Mouse (Mus musculus) CH12.LX (cell line): ENCODE measurements around the gene Flt1. TPM values are rescaled to one million over a fixed set of nuclear protein-coding genes. Genes with fewer than 3 reads are reported as not detected.

ENCODE experiments used
- DNase-seq: peaks from one replicate; pipeline ENCODE4 v3.0.0-alpha.2; 2013; ENCODE audit errors: extremely low read depth
- H3K27ac ChIP-seq: 2 replicates; pipeline ENCODE4 v1.5.1; 2012; ENCODE audit warnings: low read depth, mild to moderate bottlenecking, control low read depth, moderate library complexity; ENCODE audit not compliant: insufficient read depth
- H3K27me3 ChIP-seq: replicated peaks from 2 replicates; pipeline ENCODE3; 2012; ENCODE audit warnings: inconsistent platforms
- H3K36me3 ChIP-seq, 2 experiments: replicated peaks in 1 of 2; 2 replicates each; pipeline versions ENCODE3 to v1.6.1; 2012; ENCODE audit warnings: inconsistent platforms in 1 of 2, low read length in 1 of 2, mild to moderate bottlenecking in 1 of 2, mixed read lengths in 1 of 2, moderate library complexity in 1 of 2; ENCODE audit not compliant: control insufficient read depth in 1 of 2, insufficient read depth in 1 of 2
- H3K4me1 ChIP-seq, 2 experiments: 2 replicates each; pipeline ENCODE4 v1.6.1; 2012; ENCODE audit warnings: inconsistent platforms in 1 of 2, moderate library complexity in 1 of 2; ENCODE audit not compliant: insufficient read depth in 2 of 2, control insufficient read depth in 1 of 2
- H3K4me2 ChIP-seq: 2 replicates; pipeline ENCODE4 v1.6.1; 2012; ENCODE audit warnings: low read depth, mild to moderate bottlenecking, control low read depth; ENCODE audit not compliant: poor library complexity, insufficient read depth, severe bottlenecking
- H3K4me3 ChIP-seq, 3 experiments: fragments of 150-350 bp in 1 of 3; sonication (generic) in 1 of 3; replicated peaks in 1 of 3; 2 replicates each; pipeline versions ENCODE3 to v1.5.1; 2011 to 2012; ENCODE audit warnings: low read depth in 2 of 3, low read length in 2 of 3, mild to moderate bottlenecking in 2 of 3, moderate library complexity in 2 of 3, control low read depth in 1 of 3, improper control_type of control experiment in 1 of 3, inconsistent platforms in 1 of 3, mixed read lengths in 1 of 3; ENCODE audit not compliant: poor library complexity in 1 of 3
- H3K79me2 ChIP-seq: replicated peaks from 2 replicates; pipeline ENCODE4 v1.6.1; 2012; ENCODE audit warnings: mild to moderate bottlenecking, moderate library complexity; ENCODE audit not compliant: control insufficient read depth, poor library complexity, insufficient read depth, severe bottlenecking; ENCODE audit errors: extremely low read depth
- H3K9ac ChIP-seq: 2 replicates; pipeline ENCODE4 v1.6.1; 2012; ENCODE audit warnings: low read depth, mild to moderate bottlenecking, control low read depth, moderate library complexity; ENCODE audit not compliant: insufficient read depth
- H3K9me3 ChIP-seq: replicated peaks from 2 replicates; pipeline ENCODE3; 2012; ENCODE audit warnings: low read length, inconsistent platforms, mixed read lengths
- CHD2 ChIP-seq: IDR thresholded peaks from 2 replicates; pipeline ENCODE4 v1.6.1; 2011; ENCODE audit warnings: low read length, improper control_type of control experiment
- CTCF ChIP-seq, 2 experiments: IDR thresholded peaks in 1 of 2; conservative IDR thresholded peaks in 1 of 2; 2 replicates each; pipeline ENCODE4 v1.5.1; 2011 to 2012; ENCODE audit warnings: low read depth in 2 of 2, low read length in 2 of 2, improper control_type of control experiment in 1 of 2, inconsistent platforms in 1 of 2, mild to moderate bottlenecking in 1 of 2, moderate library complexity in 1 of 2
- ELF1 ChIP-seq: IDR thresholded peaks from 2 replicates; pipeline ENCODE4 v1.6.1; 2014; ENCODE audit warnings: low read depth, mild to moderate bottlenecking, inconsistent platforms, low read length, improper control_type of control experiment
- ETS1 ChIP-seq: conservative IDR thresholded peaks from 2 replicates; pipeline ENCODE4 v1.6.1; 2012; ENCODE audit warnings: low read depth, mild to moderate bottlenecking, inconsistent platforms, low read length, improper control_type of control experiment, moderate library complexity
- HCFC1 ChIP-seq: IDR thresholded peaks from 2 replicates; pipeline ENCODE4 v1.6.1; 2012; ENCODE audit warnings: low read depth, mild to moderate bottlenecking, inconsistent platforms, low read length, improper control_type of control experiment
- IRF4 ChIP-seq: IDR thresholded peaks from 2 replicates; pipeline ENCODE4 v1.6.1; 2014; ENCODE audit warnings: low read depth, mild to moderate bottlenecking, inconsistent platforms, low read length, improper control_type of control experiment
- JUN ChIP-seq: IDR thresholded peaks from 2 replicates; pipeline ENCODE4 v1.6.1; 2011; ENCODE audit warnings: low read depth, mild to moderate bottlenecking, low read length, improper control_type of control experiment, moderate library complexity; ENCODE audit not compliant: insufficient read depth
- KAT2A ChIP-seq: IDR thresholded peaks from 2 replicates; pipeline ENCODE4 v1.6.1; 2012; ENCODE audit warnings: low read length, improper control_type of control experiment, inconsistent platforms; ENCODE audit not compliant: insufficient replicate concordance
- MAX ChIP-seq: IDR thresholded peaks from 2 replicates; pipeline ENCODE4 v1.6.1; 2011; ENCODE audit warnings: low read length, improper control_type of control experiment
- MAZ ChIP-seq: IDR thresholded peaks from 2 replicates; pipeline ENCODE4 v1.6.1; 2012; ENCODE audit warnings: low read depth, mild to moderate bottlenecking, inconsistent platforms, low read length, improper control_type of control experiment, moderate library complexity
- MXI1 ChIP-seq: IDR thresholded peaks from 2 replicates; pipeline ENCODE4 v1.6.1; 2011; ENCODE audit warnings: mild to moderate bottlenecking, low read depth, low read length, improper control_type of control experiment
- NELFE ChIP-seq: IDR thresholded peaks from 2 replicates; pipeline ENCODE4 v1.6.1; 2011; ENCODE audit warnings: low read depth, low read length, improper control_type of control experiment
- PAX5 ChIP-seq: IDR thresholded peaks from 2 replicates; pipeline ENCODE4 v1.6.1; 2012; ENCODE audit warnings: low read length, inconsistent platforms, mixed read lengths
- POLR2AphosphoS2 ChIP-seq: IDR thresholded peaks from 2 replicates; pipeline ENCODE4 v1.6.1; 2011; ENCODE audit warnings: low read depth, low read length, improper control_type of control experiment
- RAD21 ChIP-seq: IDR thresholded peaks from 2 replicates; pipeline ENCODE4 v1.6.1; 2011; ENCODE audit warnings: low read depth, mild to moderate bottlenecking, low read length, improper control_type of control experiment, moderate library complexity
- RCOR1 ChIP-seq: conservative IDR thresholded peaks from 2 replicates; pipeline ENCODE4 v1.6.1; 2012; ENCODE audit warnings: low read depth, mild to moderate bottlenecking, inconsistent platforms, low read length, improper control_type of control experiment
- SIN3A ChIP-seq: IDR thresholded peaks from 2 replicates; pipeline ENCODE4 v1.6.1; 2012; ENCODE audit warnings: low read length, improper control_type of control experiment, inconsistent platforms
- SMC3 ChIP-seq: IDR thresholded peaks from 2 replicates; pipeline ENCODE4 v1.6.1; 2011; ENCODE audit warnings: low read depth, low read length, improper control_type of control experiment
- USF2 ChIP-seq: conservative IDR thresholded peaks from 2 replicates; pipeline ENCODE4 v1.6.1; 2011; ENCODE audit warnings: low read depth, low read length, improper control_type of control experiment
- ZC3H11A ChIP-seq: IDR thresholded peaks from 2 replicates; pipeline ENCODE4 v1.6.1; 2012; ENCODE audit warnings: low read depth, mild to moderate bottlenecking, inconsistent platforms, low read length, improper control_type of control experiment
- ZKSCAN1 ChIP-seq: IDR thresholded peaks from 2 replicates; pipeline ENCODE4 v1.6.1; 2012; ENCODE audit warnings: low read depth, inconsistent platforms, low read length, improper control_type of control experiment, borderline replicate concordance
- dilution Hi-C: fragments of 300-500 bp; cut with MboI; formaldehyde crosslinking; loops from 2 replicates; pipeline ENCODE4 v1.14.3; 2020; ENCODE audit warnings: low sequenced_read_pairs; ENCODE audit not compliant: extremely low pct_unique_long_range_greater_than_20kb, extremely low pct_ligation_motif_present
- in situ Hi-C: fragments of 300-500 bp; cut with MboI; formaldehyde crosslinking; loops from 3 replicates; pipeline ENCODE4 v1.14.3; 2019; ENCODE audit warnings: low sequenced_read_pairs, low pct_ligation_motif_present, low pct_unique_long_range_greater_than_20kb, mixed read lengths
- polyA plus RNA-seq: library from polyadenylated mRNA; unstranded; fragments of >175 nt; gene quantifications from 2 replicates; pipeline ENCODE4 v1.2.1, GENCODE M21; 2012; ENCODE audit warnings: low read depth; ENCODE audit not compliant: insufficient read length
- total RNA-seq, 2 experiments: library from RNA; depleted of rRNA; stranded (reverse); fragments of 300-350 nt in 1 of 2; fragments of >200 nt in 1 of 2; gene quantifications; 2 replicates each; pipeline ENCODE4 v1.2.3; 2012 to 2014

The Flt1 gene
- total and polyA plus RNA-seq, 3 experiments: 0.27 to 0.94 (median 0.47) TPM

- Histone ChIP-seq H3K36me3 (no peaks in the 10 kb centered on the region), H3K79me2 (no peaks in the 10 kb centered on the region), H3K9me3 (peaks cover 17% of the 10 kb centered on the region), H3K4me2 (no peak overlapping the region), H3K4me1 (peaks cover 0 to 27% of the 10 kb centered on the region in 2 experiments; a peak in 2 of 4 replicates), H3K27me3 (no peaks in the 10 kb centered on the region), H3K4me3 (no peak overlapping the region), H3K9ac (no peak overlapping the region), H3K27ac (no peak overlapping the region)
- in situ Hi-C loops: no loop called here
- DNase-seq: no peak
- TF ChIP-seq MAZ (no peak), CTCF (conservative IDR thresholded peaks at IDR 0.05 in 1 of 2, IDR thresholded peaks at IDR 0.05 in 1 of 2; ENCODE audit: low read depth in 2 of 2, low read length in 2 of 2) (no peak), PAX5 (no peak), IRF4 (no peak), MAX (no peak), MXI1 (no peak), ZC3H11A (no peak), CHD2 (no peak), SMC3 (no peak), ZKSCAN1 (no peak), RCOR1 (no peak)
- dilution Hi-C loops: no loop called here
Observed at GRCm38 (mm10) chr5:147723811-147724210, 2.0 kb downstream of the Flt1 start.

GRCm38 (mm10) chr5:147721438-147721837, 4.4 kb downstream of the Flt1 start:
- TF ChIP-seq USF2 (no peak), MAX (no peak), KAT2A (no peak), ZKSCAN1 (no peak), RAD21 (no peak), ZC3H11A (no peak), JUN (no peak), RCOR1 (no peak), HCFC1 (no peak), SMC3 (no peak), SIN3A (no peak), PAX5 (no peak), ELF1 (no peak), IRF4 (no peak), ETS1 (no peak), NELFE (no peak), POLR2AphosphoS2 (no peak)
- H3K4me1 ChIP-seq: peaks cover 0 to 31% of the 10 kb centered on the region in 2 experiments; a peak in 2 of 4 replicates
- no peak overlapping the region for H3K27ac ChIP-seq
- H3K9me3 ChIP-seq: peaks cover 16% of the 10 kb centered on the region
- dilution Hi-C loops (no loop called here), in situ Hi-C loops (no loop called here)
- H3K79me2 ChIP-seq: no peaks in the 10 kb centered on the region
- H3K9ac ChIP-seq: no peak overlapping the region
- H3K4me2 ChIP-seq: no peak overlapping the region
- H3K36me3 ChIP-seq: no peaks in the 10 kb centered on the region
- H3K27me3 ChIP-seq: no peaks in the 10 kb centered on the region
- DNase-seq: no peak
- H3K4me3 ChIP-seq: no peak overlapping the region
